Mouse (Mus musculus) adrenal gland, adult (tissue): ENCODE measurements at regions not wholly inside any gene's neighbourhood (a gene's known extent, or its start where the extent isn't known, plus 50 kb on each side); places are given as distances from the start of the nearest gene placed in this dataset.

Source experiments
- DNase-seq, 2 experiments: peaks; one replicate each; pipeline ENCODE4 v3.0.0; 2022 to 2023; ENCODE audit warnings: low spot score in 1 of 2; ENCODE audit not compliant: inconsistent age in 2 of 2

DNA sequence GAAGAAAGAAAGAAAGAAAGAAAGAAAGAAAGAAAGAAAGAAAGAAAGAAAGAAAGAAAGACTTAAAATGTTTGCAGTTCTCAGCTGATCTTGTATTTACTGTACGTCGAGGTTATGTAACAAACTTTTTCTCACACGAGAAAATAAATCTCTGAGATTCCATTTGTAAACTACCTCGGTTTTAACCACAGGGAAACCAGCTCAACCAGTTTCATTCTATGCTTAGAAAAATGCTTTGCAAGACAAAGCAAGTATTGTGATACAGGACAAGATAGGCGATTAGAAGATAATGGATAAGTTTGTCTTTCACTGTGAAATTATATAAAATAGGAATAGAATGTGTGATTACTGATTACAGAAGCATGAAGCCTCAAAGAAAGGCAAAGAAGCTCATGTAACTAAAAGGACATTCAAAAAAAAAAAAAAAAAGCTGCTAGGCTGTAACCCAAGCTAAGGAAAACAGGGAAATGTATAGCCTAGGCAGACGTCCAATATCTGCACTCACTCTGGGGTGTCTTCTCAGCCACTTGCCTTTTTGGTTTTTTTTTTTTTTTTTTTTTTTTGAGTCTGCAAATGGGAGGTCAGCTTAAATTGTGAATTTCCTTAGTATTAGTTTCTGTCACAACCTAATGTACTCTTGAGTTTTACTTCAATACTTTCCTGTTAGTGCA, 368.3 kb downstream of the Efnb2 start:
- no peak for DNase-seq

DNA sequence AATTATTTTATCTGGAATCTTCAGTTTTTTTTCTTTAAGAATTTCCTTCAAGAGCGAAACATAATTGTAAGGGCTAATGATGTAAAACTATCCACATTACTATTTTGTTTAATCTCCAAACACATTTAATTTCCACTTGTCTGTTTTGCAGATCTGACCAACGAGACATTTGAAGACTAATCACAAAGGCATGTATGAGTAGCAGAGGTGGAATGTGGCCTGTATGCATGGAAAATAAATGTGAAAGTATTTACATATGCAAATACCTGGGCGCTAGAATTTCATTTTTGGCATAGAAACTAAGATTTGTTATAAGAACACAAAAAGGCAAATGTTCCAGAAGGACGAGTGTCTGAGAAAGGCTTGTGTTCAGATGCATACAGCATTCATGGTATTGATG, 375.2 kb downstream of the Efnb2 start:
- no peak for DNase-seq

DNA sequence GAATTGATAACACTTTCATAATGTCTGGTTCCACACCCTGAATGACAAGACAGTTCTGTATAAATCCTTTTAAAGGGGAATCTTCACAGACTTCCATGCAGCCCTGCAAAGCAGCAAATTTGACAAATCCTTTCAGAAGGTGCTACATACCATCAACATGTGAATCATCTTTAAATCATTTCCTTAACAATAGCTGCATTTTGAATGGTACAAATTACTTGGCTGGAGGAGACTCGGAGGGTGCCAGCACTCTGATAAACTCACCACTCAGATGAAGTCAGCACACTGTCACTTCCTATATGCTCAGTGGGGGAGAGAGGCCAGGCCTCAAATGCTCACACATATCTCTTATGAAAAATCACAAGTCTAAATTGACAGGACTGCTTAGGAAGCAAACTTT, 386.1 kb downstream of the Efnb2 start:
- no peak for DNase-seq

DNA sequence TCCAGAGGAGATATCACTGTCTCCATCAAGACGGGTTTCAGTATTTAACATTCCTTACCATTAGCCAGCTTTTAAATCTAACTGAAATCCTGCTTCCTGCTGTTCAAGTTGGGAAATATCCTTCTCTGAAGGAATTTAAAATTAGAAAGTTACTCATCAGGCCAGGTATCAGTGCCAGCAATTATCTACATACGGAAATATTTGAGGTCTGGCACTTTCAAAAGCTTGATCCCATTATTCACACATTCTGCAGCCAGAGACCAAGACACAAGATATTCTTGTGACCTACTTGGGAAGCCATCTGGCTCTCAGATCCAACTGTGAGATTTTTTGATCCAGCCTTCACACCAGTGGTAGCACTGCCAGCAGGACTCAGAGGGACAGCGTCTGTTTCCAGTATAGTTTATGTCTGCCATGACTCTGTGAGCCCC, 386.8 kb downstream of the Efnb2 start:
- no peak for DNase-seq

DNA sequence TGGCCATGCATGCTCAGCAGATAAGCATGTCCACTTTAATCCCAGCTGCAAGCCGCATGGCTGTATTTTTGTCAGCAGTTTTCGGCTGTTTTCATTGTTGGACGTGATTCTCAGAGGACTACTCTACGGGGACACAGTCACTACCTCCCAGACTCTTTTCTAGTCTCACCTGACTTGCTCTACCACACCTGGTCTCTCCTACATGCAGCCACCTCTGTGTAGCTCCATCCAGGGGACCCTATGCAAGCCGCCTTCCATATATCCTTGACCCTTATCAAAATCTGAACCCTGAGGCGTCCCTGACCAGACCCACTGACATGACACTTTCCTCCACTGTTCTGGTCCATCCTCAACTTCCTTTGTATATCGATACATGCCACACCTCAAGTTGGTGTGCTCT, 402.2 kb downstream of the Efnb2 start:
- DNase-seq: no peak

DNA sequence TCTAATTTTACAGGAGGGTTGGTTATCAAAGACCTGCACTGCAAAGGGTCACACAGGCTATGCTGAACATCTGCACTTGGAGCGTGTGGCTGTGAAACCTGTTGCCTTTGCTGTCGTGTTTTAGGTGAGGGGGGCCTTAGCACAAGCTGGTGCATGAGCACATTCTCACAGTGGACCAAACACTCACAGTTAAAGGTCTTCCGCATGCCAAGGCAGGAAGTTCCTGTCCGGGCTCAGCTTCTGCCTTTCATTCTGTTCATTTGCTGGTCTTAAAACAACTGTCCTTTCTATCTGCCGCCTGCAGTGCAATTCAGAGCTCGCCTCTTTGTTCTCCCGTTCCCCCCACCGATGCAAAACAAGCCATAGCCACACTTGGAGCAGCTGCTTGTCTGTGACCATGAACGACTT, 402.8 kb downstream of the Efnb2 start:
- no peak for DNase-seq

DNA sequence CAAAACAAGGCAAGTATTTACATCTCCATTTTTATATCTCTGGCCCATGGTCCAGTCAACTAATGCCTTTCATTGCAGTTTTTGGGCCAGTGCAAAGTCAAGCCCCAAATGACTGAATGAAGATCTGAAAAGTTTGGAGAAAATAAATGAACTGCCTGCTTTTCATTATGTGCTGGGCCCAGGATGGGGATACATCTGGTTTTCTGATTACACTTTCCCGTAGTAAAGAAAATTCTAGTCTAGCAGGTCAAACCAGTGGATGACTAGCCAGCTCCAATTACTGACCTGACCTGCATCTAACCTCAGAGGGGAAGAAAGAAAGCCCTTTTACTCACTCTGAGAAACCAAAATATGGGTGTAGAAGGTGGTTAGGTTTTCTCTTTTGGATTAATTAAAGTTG, 404.7 kb downstream of the Efnb2 start:
- no peak for DNase-seq

DNA sequence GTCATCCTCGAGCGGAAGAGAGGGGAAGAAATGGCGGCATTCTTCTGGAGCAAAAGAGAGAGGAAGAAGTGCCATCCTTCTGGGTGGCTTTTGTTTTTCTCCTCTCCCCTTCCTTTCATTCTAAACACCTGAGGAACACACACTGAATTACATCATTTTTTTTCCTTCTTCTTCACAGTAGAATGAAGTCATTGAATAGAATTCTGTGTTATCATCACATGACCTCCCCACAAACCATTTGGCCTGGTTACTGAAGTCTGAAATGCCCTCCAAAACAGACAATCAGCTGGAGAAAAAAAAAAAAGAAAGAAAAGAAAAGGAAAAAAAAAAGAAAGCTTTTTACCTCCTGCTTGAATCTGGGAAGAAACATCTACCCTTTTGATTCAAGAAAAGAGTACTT, 406.6 kb downstream of the Efnb2 start:
- DNase-seq: no peak

DNA sequence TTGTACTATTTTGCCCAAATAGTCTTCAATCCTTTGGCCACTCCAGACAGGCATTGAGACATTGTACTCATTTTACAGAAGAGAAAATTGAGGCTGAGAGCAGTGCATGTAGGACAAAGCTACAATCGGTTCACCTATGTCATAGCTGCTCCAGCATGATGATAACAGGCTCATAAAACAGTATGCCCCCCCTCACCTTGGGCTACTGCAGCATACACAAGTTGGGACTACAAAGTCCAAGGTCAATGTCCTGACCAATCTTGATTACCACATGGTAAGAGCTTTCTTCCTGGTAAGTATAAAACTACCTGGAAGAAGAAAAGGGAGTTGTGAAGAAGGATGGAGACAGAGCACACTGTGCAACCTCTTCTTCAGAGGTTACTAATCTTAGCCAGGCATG, 416.4 kb downstream of the Efnb2 start:
- DNase-seq: no peak

DNA sequence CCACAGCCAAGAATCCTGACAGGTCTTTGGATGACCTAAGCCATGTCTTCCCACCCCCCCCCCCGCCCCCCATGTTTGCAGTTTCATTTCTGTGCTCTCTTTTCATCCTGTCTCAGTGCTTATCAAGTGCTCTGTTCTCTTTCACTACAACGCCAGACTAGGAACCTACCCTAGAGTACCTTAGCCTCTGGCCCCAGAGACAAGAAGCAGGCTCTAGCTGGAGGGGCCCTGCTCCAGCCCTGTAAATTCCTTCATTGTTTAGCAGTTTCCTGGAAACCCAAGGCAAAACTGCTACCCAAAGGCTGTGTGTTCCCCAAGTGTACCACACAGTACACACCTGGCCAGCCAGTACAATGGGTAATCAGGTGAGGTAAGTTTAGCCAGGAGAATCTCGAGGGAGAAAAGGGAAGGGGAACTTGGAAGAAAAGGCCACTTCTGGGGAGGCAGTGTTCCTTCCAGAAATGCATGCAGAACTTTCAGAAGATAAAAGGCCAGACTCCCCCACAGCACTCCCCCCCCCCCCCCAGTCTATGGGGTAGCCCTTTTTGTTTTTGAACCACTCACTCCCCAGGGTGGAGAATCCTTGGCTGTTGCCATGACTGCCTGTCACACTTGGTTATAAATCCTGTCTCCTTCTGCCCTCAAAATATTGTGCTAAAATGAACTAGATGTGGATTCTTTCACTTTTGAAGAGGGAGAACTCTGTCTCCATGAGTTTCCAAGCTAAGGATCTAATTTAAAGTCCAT, 419.1 kb downstream of the Efnb2 start:
- DNase-seq: no peak

DNA sequence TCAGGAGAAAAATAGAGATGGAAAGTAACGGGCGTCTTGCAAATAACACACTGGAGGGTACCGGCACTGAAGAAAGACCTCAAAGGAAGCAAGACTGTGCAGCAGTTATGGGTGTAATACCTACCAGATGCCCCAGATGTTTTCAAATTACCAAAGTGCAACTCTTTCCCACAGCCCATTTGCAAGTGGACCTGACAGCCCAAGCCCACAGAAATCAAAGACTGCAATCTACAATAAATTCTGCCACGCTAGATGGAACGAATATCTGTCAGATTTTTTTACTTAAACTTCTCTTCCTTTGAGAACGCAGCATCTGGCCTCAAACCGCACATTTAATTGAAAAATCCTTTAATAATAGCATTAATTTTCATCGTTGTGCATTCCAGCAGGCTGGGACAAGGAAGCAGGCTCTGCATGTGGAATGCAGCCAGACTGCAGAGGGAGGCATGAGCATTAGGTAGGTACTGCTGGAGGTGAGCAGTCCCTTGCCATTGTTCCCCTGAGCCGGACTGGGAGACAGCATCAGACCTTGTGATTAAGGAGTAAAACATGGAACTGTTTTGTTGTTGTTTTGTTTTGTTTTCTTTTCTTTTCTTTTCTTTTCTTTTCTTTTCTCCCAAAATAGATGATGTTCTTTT, 419.9 kb downstream of the Efnb2 start:
- no peak for DNase-seq

DNA sequence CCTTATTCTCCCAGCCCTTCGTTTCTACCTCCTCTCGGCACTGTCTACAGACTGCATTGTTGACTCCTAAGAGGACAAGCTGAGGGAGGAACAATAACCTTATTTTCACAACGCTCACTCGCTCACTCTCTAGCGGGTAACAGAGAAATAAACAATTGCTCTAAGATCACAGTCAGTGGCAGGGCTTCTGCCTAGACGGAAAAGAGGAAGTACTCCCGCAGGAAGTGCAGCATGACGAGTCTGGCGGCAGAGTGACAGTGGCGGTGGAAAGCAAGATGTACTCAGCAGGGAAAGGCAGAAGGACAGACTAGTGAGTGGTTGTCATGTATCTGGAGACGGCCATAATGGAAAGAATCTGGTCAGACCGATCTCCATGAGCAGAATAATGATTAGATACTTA, 421.6 kb downstream of the Efnb2 start:
- DNase-seq: no peak

DNA sequence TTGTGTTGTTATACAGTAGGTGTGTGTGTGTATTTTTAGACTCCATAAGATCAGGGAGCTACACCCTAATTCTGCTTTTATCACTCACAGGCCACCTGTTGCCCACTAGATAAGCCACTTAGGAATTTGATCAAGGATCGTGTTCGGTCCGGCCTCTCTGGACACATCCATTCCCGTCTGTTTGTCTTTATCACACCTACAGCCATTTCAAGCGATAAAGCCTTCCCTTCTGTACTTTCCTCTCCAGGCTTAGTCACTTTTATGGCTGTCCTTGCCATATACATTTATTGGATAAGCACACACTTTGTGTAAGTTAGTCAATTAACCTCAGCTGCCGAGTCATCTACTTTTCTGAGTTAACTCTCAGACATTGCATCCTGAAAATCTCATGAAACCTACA, 423.0 kb downstream of the Efnb2 start:
- DNase-seq: no peak

DNA sequence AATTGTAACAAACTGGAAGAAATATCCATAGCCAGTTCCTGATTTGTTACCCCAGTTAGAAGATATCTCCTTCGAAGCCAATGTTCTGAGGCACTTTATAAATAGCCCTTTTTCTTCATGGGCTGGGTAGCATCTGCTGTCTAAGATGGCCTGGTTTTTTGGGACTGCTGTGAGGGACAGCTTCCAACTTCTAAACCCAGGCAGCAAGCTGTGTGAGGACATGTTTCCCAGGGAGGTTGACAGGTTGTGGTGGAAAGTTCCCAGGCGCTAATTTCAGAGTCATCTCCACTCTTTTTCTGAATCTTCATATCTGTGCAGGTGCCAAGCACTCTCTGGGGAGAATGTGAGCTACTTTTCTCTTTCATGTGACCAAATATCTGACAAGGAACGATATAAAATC, 427.4 kb downstream of the Efnb2 start:
- DNase-seq: no peak

DNA sequence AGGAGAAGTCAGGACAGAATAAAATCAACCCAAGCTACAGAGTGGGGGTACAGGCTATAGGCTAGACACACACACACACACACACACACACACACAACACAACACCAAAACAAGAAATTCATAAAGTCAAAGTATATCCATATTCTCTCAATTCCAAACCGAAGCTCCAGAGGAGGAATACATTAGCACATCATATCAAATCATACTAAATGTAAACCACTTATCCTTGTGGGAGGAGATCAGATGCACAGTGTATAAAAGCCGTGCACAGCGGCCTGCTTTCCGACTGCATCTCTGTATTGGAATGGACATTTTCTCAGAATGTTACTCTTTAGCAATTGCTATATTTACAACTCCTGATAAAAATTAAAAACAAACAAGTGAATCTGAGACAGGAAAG, 427.9 kb downstream of the Efnb2 start:
- DNase-seq: no peak

DNA sequence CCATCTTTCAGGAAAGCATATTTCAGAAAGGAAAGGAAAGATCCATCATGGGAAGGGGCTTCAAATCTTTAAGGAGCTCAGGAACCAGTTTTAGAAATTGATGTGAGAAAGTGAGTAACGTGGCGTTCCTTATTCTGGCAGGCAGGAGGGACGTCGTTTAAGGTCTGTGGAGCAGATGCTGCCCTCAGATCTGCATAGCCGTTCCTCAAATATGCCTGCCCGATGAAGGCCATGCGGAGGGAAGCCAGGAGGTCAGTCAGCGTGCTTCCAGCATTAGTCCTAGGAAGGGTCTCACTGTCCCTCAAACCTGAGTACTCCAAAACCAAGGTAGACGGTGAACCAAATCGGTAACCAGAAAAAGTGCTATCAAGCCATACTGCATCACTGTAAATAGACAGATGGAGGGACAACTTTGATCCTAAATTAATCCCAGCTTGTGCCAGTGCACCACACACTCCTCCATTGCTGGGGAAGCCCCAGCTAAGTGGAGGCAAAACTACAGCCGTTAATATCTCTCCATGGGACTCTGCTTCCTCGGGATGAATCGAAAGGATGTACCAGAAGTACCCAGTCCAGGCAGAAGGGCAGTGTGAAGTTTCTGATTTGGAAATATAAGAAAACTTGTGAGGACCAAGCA, 428.9 kb downstream of the Efnb2 start:
- DNase-seq: no peak

DNA sequence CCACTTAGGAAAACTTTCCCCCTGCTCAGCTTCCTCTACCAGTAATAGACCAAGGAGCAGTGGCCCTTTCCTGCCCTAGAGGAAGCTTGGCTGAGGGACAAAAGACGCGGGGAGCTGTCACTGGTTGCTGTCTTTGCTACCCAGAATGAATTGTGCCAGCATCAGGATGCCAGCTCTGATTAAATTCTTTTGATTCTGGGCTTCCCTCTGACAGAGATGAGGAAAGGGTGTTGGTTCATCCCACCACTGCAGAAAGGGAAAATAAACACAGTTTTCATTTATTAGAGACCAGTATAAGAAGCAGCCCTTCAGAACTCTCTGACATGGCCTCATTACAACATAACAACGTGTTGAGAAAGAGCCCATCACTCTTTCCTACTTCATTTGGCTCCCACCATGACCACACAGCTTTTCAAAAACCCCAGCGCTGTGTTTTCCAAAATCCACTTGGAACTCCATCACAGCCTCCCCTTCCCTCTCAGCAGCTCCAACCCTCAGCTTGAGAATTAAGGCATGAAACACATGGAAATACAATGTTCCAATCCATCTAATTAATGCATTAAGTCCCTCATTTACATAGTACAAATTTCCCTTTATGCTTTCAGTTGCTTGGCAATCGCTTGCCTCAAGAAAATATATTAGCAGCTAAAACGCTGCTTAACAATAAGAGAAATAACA, 429.6 kb downstream of the Efnb2 start:
- DNase-seq: no peak

DNA sequence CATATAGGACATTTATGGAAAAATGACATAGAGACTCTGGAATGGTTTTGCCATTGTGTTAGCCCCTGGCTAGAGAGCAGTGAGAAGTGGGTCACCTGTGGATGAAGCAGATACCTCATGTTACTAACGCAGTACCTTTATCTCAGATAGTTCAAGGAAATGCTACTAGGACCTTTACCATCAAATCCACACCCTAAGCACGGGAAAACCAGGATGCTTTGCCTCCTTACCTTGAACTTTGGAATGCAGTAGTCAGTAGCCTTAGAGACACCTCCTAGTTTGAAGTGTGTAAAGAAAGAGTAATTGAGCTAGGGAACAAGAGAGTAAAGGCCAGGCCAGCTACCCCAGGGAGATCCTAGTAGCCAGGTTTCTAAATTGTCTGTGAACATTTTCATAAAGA, 435.0 kb downstream of the Efnb2 start:
- DNase-seq: no peak

DNA sequence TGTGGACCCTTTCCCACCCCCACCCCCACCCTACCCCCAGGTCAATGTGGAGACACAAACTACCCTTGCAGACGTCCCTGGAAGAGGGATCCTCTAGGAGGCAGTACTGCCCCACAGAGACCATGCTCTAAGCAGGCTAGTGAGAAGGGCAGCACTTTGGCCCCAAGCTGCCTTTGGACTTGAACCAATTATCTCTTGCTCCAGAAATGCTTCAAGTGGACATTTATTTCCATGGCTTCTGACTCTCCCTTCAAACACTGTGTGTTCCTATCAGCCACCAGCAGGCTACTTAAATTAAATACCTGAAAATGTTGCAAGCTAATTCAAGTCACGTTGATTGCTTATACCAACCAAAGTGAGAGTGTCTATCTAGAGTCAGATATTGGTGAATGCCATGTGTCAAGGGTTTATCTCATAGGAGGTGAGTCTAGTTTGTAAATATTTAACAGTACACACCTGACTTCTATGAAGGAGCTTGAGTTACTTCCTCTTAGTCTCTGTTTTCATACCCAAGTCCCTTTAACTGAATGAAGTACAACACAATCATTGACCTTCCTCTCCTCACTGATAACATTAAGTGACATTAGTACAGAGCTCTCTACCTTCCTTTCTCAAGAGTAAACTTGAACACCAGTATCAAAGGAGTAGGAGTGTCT, 435.7 kb downstream of the Efnb2 start:
- DNase-seq: peak; percentile 21 to 39

DNA sequence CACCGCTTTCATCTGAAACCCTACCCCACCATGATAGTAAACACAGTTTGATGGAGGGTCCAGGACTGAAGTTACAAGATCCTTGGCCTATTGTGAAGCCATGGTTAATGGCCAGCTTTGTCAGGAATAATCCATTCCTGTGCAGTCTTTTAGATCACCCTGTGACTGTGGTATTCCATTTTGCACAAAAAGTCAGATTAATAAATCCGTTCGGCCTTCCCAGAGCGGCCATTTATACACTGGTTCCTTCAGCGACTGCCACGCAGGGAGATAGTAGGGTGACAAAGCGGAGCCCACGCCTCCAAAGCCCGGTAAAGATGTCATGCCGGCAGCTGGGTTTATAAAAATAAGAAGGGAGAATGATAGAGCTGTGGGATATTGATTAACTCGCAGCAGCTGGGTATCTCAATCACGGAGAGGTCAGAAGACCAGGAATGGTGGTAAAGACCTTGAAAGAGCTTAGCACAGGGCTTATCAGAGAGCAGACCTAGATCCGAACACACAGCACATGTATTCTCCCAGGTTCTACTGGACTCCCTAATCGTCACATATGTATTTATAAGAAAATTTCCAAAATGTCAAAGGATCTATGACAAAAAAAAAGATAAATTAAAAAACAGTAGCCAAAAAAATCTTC, 440.5 kb downstream of the Efnb2 start:
- no peak for DNase-seq
